7 mouse cellular contexts compared by ENCODE assay signal in genomic region chr6:23839009-23839811, GRCm38 (mm10). TPM values are rescaled to one million over a fixed set of nuclear protein-coding genes. Genes with fewer than 3 reads are reported as not detected.
DNase-seq lines count a peak whose midpoint lies in the region; ATAC-seq and TF ChIP-seq lines count a peak whose summit lies in the region.

TSS of gene Cadps2 (minus strand) at chr6:23839421.

- H3K27me3 ChIP-seq in hindbrain, postnatal 0 days (ENCODE audit: insufficient read depth, low read length): no peaks in the 10 kb centered on the region
- peaks cover 41% of the 10 kb centered on the region for H3K27me3 ChIP-seq in megakaryocyte, embryonic 14.5 days (replicated peaks)

- peak within 1 kb of the TSS; percentile 92 for H3K4me2 ChIP-seq in hindbrain, postnatal 0 days (ENCODE audit: low read depth, low read length)

- WGBS in bone marrow, adult 2 months: under 1% methylated on average over 85 of the region's 114 CpGs
- WGBS in hindbrain, postnatal 0 days: under 1% methylated on average over 97 of the region's 114 CpGs

- no peaks in the 10 kb centered on the region for H3K36me3 ChIP-seq in hindbrain, postnatal 0 days (ENCODE audit: insufficient read depth, low read length)
- no peaks in the 10 kb centered on the region for H3K36me3 ChIP-seq in megakaryocyte, embryonic 14.5 days (replicated peaks; ENCODE audit: low read length)

- TF ChIP-seq POLR2A in bone marrow, adult 2 months (IDR thresholded peaks at IDR 0.05; ENCODE audit: borderline replicate concordance, control insufficient read depth, low read depth, low read length): no peak

- H3K4me3 ChIP-seq in bone marrow, adult 2 months (replicated peaks; ENCODE audit: control insufficient read depth, low read depth, low read length): peak within 1 kb of the TSS; percentile 47
- peak within 1 kb of the TSS; percentile 79 for H3K4me3 ChIP-seq in hindbrain, postnatal 0 days (ENCODE audit: low read length)
- H3K4me3 ChIP-seq in megakaryocyte, embryonic 14.5 days (replicated peaks): peak within 1 kb of the TSS; percentile 94

- H3K9me3 ChIP-seq in hindbrain, postnatal 0 days (ENCODE audit: low read length): no peaks in the 10 kb centered on the region
- H3K9me3 ChIP-seq in megakaryocyte, embryonic 14.5 days: 0 out of 2 replicates have a peak, but pooled peaks cover 3% of the 10 kb centered on the region

- no peak within 1 kb of the TSS; the same call in 1 of the 2 replicates for H3K27ac ChIP-seq in bone marrow, adult 2 months (ENCODE audit: control insufficient read depth, insufficient read depth, low read depth, low read length, poor library complexity)
- H3K27ac ChIP-seq in hindbrain, postnatal 0 days: peak within 1 kb of the TSS; percentile 72

- peak; percentile 13 to 25 for DNase-seq in gastrocnemius, postnatal 36 days
- peak; percentile 65 for DNase-seq in hindbrain, postnatal 0 days (ENCODE audit: low spot score)
- peak; percentile 56 to 64 for DNase-seq in left cerebral cortex, postnatal 36 days (ENCODE audit: low spot score in 2 of 2)
- DNase-seq in right cerebral cortex, postnatal 14 days: peak; percentile 22

- ATAC-seq in common myeloid progenitor, adult 5-6 weeks (replicated peaks; ENCODE audit: low read depth, poor library complexity, severe bottlenecking): peak; percentile 50
- ATAC-seq in hindbrain, postnatal 0 days: peak; percentile 77

- H3K9ac ChIP-seq in hindbrain, postnatal 0 days (replicated peaks; ENCODE audit: low read length): peak within 1 kb of the TSS; percentile 78

- intact Hi-C loops in gastrocnemius, postnatal 36 days (cut with DNase I): no loop called here
- intact Hi-C loops in left cerebral cortex, postnatal 36 days (cut with DNase I): no loop called here

- TF ChIP-seq CTCF in bone marrow, adult 2 months (IDR thresholded peaks at IDR 0.05; ENCODE audit: control insufficient read depth, insufficient read depth, low read length): no peak
- no peak for TF ChIP-seq CTCF in hindbrain, postnatal 0 days (IDR thresholded peaks at IDR 0.05; ENCODE audit: low read depth)

- H3K4me1 ChIP-seq in bone marrow, adult 2 months (ENCODE audit: control insufficient read depth, insufficient read depth, low read length): no peaks in the 10 kb centered on the region
- H3K4me1 ChIP-seq in hindbrain, postnatal 0 days (ENCODE audit: insufficient read depth, low read length): 0 out of 2 replicates have a peak, but pooled peaks cover 4% of the 10 kb centered on the region
- H3K4me1 ChIP-seq in megakaryocyte, embryonic 14.5 days: peaks cover 17% of the 10 kb centered on the region

RNA-seq across cellular contexts. Expression of gene Cadps2, which starts in this region (rescaled TPM):
- 0.80 TPM in 1 of 2 replicates, not detected in the other for polyA plus RNA-seq in bone marrow, adult 2 months (2011; ENCODE audit: insufficient read depth, insufficient read length, low replicate concordance, missing spikeins)
- 2.4 and 3.1 TPM in 2 replicates for total RNA-seq in common myeloid progenitor, adult 5-6 weeks (2017)
- total RNA-seq in gastrocnemius, postnatal 36 days (2021): under 1 TPM; 0.10 to 0.26 TPM
- 57.5 and 58.2 TPM in 2 replicates for total RNA-seq in hindbrain, postnatal 0 days (2014; rRNA removed)
- 15.9 and 19.6 TPM in 2 replicates for polyA plus RNA-seq in hindbrain, postnatal 0 days (2015; fragmentation: Nextera tagmentation; extraction: Ambion mirVana)
- total RNA-seq in left cerebral cortex, postnatal 36 days (2021): 10 to 100 TPM; 79.3 to 97.3 TPM
- not detected in 2 replicates for polyA plus RNA-seq in megakaryocyte, embryonic 14.5 days (2012; ENCODE audit: insufficient read depth, low replicate concordance)

Comparison
In these comparisons a context has a peak if more than half of its experiments do, and no peak if none do; other contexts are left out.
1. RNA of gene Cadps2 (total RNA-seq): 79.3 to 97.3 TPM in left cerebral cortex, postnatal 36 days and 57.5 to 58.2 TPM in hindbrain, postnatal 0 days; 2.4 to 3.1 TPM in common myeloid progenitor, adult 5-6 weeks and 0.10 to 0.26 TPM in gastrocnemius, postnatal 36 days; every median in the first group is over 10 times any median in the second.
2. Peak in DNase-seq in gastrocnemius, postnatal 36 days; RNA of the gene not detected or under 1 TPM.
3. Peak in every context shown above with its lines, with median percentiles within 50 percentile points of each other: H3K4me3 ChIP-seq and DNase-seq.